Mouse (Mus musculus) thymus, adult 18-20 months (tissue): ENCODE results near the gene Vhl.
"Not testable (repeated sequence)": the region's sequence is repeated elsewhere in the genome, so short reads cannot be mapped to it uniquely, and the experiment has no call there.

Experiments used
- DNase-seq, 2 experiments: peaks; one replicate each; pipeline ENCODE4 v3.0.0; 2022; ENCODE audit warnings: mixed read lengths in 2 of 2

Gene Vhl

GRCm38 (mm10) chr6:113662964-113663700 is 39.4 kb downstream of the Vhl start:
- no peak for DNase-seq

DNA sequence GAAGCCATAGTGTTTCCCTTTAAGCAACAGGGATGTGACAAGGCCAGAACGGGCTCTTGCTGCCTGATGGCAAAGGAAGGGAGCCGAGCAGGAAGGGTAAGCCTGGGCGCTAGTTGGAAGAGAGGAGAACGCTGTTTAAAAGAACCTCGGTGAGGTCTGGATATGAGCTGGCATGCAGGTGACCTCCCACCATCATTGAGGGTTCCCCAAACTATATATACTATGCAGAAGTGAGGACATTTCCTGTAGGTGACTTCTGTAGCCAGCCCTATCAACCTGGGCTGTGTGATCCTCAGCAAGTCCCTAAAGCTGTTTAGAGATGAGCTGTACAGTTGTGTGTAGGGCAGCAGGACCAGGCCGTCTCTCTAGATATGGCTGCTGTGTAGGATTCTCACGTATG is 40.5 kb downstream of the Vhl start:
- no peak for DNase-seq

DNA sequence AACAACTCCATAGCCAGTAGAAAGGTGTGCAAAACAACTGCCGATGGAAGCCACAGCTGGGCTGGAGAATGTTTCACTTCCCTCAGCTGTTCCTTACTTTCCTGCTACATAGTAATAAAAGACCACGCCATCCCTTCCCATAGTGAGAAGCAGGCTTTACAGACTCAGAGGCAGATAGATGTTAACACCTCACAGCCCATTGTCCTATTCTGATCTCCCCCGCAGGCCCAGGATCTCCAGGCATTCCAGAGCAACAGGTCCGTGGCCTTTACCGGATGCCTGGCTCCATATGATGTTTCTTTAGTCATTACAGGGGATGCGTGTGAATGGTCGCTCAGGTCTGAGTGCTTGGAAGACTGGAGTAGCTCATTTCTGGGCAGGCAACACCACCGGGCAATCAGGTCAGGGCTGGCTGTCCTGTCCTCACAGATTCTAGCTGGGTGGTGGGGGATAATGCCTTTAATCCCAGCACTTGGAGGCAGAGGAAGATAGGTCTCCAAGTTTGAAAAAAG is 43.9 kb downstream of the Vhl start:
- DNase-seq: no peak

- peak; percentile 25 to 52 for DNase-seq
These were observed 44.8 kb downstream of the Vhl start for GRCm38 (mm10) chr6:113668287-113669154.

- peak; percentile 35 to 58 for DNase-seq
These were observed 46.1 kb downstream of the Vhl start for GRCm38 (mm10) chr6:113669821-113670220.

- not testable (repeated sequence) for DNase-seq
These were observed 48.3 kb downstream of the Vhl start for GRCm38 (mm10) chr6:113672029-113672428.

DNA sequence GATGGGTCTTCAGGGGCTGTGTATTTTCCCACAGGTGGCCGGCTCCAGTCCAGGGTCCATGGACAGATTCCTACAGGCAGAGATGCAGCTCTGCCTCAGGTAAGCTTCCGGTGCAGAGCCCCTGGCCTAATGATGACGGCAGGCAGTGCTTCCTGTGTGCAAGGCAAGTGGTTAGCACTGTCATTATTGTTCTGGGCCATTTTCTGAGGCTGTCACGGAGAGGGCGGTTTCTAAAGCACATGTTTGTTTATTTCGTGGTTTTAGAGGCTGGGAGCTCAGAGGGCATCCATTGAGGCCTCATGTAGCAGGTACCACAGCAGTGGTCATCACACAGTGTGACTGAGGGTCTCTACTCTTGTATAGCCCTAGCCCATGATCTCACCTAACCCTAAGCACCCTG is 49.2 kb downstream of the Vhl start:
- DNase-seq: no peak

- no peak for DNase-seq
These were observed 51.5 kb downstream of the Vhl start for GRCm38 (mm10) chr6:113675234-113675633.

DNA sequence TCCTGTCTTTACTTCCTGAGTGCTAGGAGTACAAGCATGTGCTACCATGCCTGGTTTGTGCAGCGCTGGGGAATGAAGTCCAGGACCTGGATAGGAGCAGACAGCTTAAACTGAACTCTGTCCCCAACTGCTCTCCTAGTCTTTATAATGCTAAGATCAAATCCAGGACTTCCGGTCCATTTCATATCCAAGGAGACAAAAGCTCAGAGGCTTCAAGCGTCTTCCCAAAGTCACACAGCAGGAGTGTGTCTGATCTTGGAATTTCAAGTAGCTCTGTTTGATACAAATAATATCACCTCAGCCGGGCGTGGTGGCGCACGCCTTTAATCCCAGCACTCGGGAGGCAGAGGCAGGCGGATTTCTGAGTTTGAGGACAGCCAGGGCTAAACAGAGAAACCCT is 52.2 kb downstream of the Vhl start:
- no peak for DNase-seq

GRCm38 (mm10) chr6:113677070-113677734 is 53.4 kb downstream of the Vhl start:
- DNase-seq: no peak

- DNase-seq: no peak
These were observed 54.7 kb downstream of the Vhl start for GRCm38 (mm10) chr6:113678246-113679012.

- no peak for DNase-seq
These were observed 56.3 kb downstream of the Vhl start for GRCm38 (mm10) chr6:113679993-113680566.
